Comparison of ENCODE assay signal across 10 mouse cellular contexts in genomic region chr7:112865739-112866138, GRCm38 (mm10).
A peak's percentile ranks its signal among the peaks of the same experiment; 100 is the strongest.
DNase-seq lines count a peak whose midpoint lies in the region; ATAC-seq and TF ChIP-seq lines count a peak whose summit lies in the region.
"Had no signal": no experiment of that assay in that cellular context is flagged by ENCODE, and none has a peak within 500 bp of the region (broad histone marks: within the 10 kb centered on the region; RNA-seq: fewer than 3 reads in every experiment).

No protein-coding gene starts in this region.

- H3K27ac ChIP-seq in left cerebral cortex, adult 2 months = no peak overlapping the region
- H3K27ac ChIP-seq: embryonic facial prominence, embryonic 12.5 days; midbrain, embryonic 12.5 days had no signal

- intact Hi-C loops in left cerebral cortex, adult 2 months (cut with DNase I) = loop anchor here (5.0 kb wide), 1 partner anchor 188 kb away; the partner anchor contains the start of gene Tead1
- intact Hi-C loops in gastrocnemius, postnatal 14 days (cut with DNase I; ENCODE audit: low total_unique reads) = loop anchor here (5.0 to 10.0 kb wide), 3 partner anchors 181 to 468 kb away; no protein-coding TSS in a partner anchor

- peak; percentile 87 for TF ChIP-seq CTCF in left cerebral cortex, adult 2 months (IDR thresholded peaks at IDR 0.05)

- H3K4me3 ChIP-seq in left cerebral cortex, adult 2 months = no peak overlapping the region
- H3K4me3 ChIP-seq: embryonic facial prominence, embryonic 12.5 days; midbrain, embryonic 12.5 days had no signal

- peak; percentile 61 to 64 for DNase-seq in left cerebral cortex, adult 2 months (ENCODE audit: extremely low spot score in 1 of 2, low spot score in 2 of 2)
- DNase-seq in left cerebral cortex, adult 8-10 months (ENCODE audit: low spot score in 2 of 2) = no peak
- peak; percentile 68 for DNase-seq in Muller cell, postnatal 12 days (ENCODE audit: inconsistent ontology term)
- peak; percentile 82 for DNase-seq in cerebellum, postnatal 10 days
- DNase-seq in gastrocnemius, postnatal 14 days = peak; percentile 58
- DNase-seq in layer of hippocampus, adult 8-10 months (ENCODE audit: low spot score in 2 of 2) = peak; percentile 54 to 73
- DNase-seq in mesoderm, embryonic 11.5 days (ENCODE audit: low read depth, low spot score) = peak; percentile 71

- ATAC-seq in erythroblast, adult 5-6 weeks (replicated peaks; ENCODE audit: low FRiP score, poor library complexity, severe bottlenecking) = no peak

Comparison
In these comparisons a context has a peak if more than half of its experiments do, and no peak if none do; other contexts are left out.
1. DNase-seq: peak in left cerebral cortex, adult 2 months (2 of 2), Muller cell, postnatal 12 days (single experiment), cerebellum, postnatal 10 days (2 of 2), gastrocnemius, postnatal 14 days (single experiment), layer of hippocampus, adult 8-10 months (2 of 2) and mesoderm, embryonic 11.5 days (single experiment); none in left cerebral cortex, adult 8-10 months (0 of 2).